Comparison of ENCODE assay signal across 12 mouse cellular contexts in genomic region chr13:99696559-99696890, GRCm38 (mm10).
DNase-seq lines count a peak whose midpoint lies in the region; ATAC-seq and TF ChIP-seq lines count a peak whose summit lies in the region.
"Had no signal": no experiment of that assay in that cellular context is flagged by ENCODE, and none has a peak within 500 bp of the region (broad histone marks: within the 10 kb centered on the region; RNA-seq: fewer than 3 reads in every experiment).

No protein-coding gene starts in this region.

- H3K9ac ChIP-seq in hindbrain, embryonic 15.5 days = no peak overlapping the region
- no peak overlapping the region for H3K9ac ChIP-seq in hindbrain, embryonic 11.5 days (ENCODE audit: low read depth, low read length)
- H3K9ac ChIP-seq in midbrain, embryonic 13.5 days (replicated peaks) = no peak overlapping the region
- no peak overlapping the region for H3K9ac ChIP-seq in midbrain, postnatal 0 days (replicated peaks; ENCODE audit: low read length, poor library complexity, severe bottlenecking)
- no peak overlapping the region for H3K9ac ChIP-seq in midbrain, embryonic 15.5 days
- H3K9ac ChIP-seq: limb, embryonic 12.5 days; neural tube, embryonic 15.5 days had no signal

- no peaks in the 10 kb centered on the region for H3K27me3 ChIP-seq in hindbrain, embryonic 15.5 days
- H3K27me3 ChIP-seq in hindbrain, embryonic 11.5 days (ENCODE audit: control insufficient read depth, insufficient read depth, low read length) = no peaks in the 10 kb centered on the region
- H3K27me3 ChIP-seq in midbrain, embryonic 13.5 days = no peaks in the 10 kb centered on the region
- no peaks in the 10 kb centered on the region for H3K27me3 ChIP-seq in midbrain, postnatal 0 days (ENCODE audit: insufficient read depth, low read length)
- H3K27me3 ChIP-seq in midbrain, embryonic 15.5 days (replicated peaks) = no peaks in the 10 kb centered on the region
- H3K27me3 ChIP-seq: limb, embryonic 12.5 days; neural tube, embryonic 15.5 days had no signal

- no peak for TF ChIP-seq CTCF in midbrain, postnatal 0 days (IDR thresholded peaks at IDR 0.05)

- WGBS in hindbrain, embryonic 15.5 days = 59% methylated on average over 3 of the region's 3 CpGs
- 63% methylated on average over 3 of the region's 3 CpGs for WGBS in hindbrain, embryonic 11.5 days
- WGBS in midbrain, embryonic 13.5 days = 41% methylated on average over 3 of the region's 3 CpGs
- 27% methylated on average over 3 of the region's 3 CpGs for WGBS in midbrain, postnatal 0 days
- WGBS in midbrain, embryonic 15.5 days = 42% methylated on average over 3 of the region's 3 CpGs

- no peaks in the 10 kb centered on the region for H3K36me3 ChIP-seq in hindbrain, embryonic 15.5 days
- no peaks in the 10 kb centered on the region for H3K36me3 ChIP-seq in hindbrain, embryonic 11.5 days (ENCODE audit: control insufficient read depth, insufficient read depth, low read length)
- no peaks in the 10 kb centered on the region for H3K36me3 ChIP-seq in midbrain, embryonic 13.5 days
- H3K36me3 ChIP-seq in midbrain, postnatal 0 days (ENCODE audit: insufficient read depth, low read length) = no peaks in the 10 kb centered on the region
- H3K36me3 ChIP-seq in midbrain, embryonic 15.5 days (replicated peaks) = no peaks in the 10 kb centered on the region
- H3K36me3 ChIP-seq: limb, embryonic 12.5 days; neural tube, embryonic 15.5 days had no signal

- no peaks in the 10 kb centered on the region for H3K9me3 ChIP-seq in hindbrain, embryonic 15.5 days
- H3K9me3 ChIP-seq in hindbrain, embryonic 11.5 days (ENCODE audit: control insufficient read depth, low read length) = no peaks in the 10 kb centered on the region
- H3K9me3 ChIP-seq in midbrain, embryonic 13.5 days = no peaks in the 10 kb centered on the region
- no peaks in the 10 kb centered on the region for H3K9me3 ChIP-seq in midbrain, postnatal 0 days (ENCODE audit: low read length)
- no peaks in the 10 kb centered on the region for H3K9me3 ChIP-seq in midbrain, embryonic 15.5 days
- H3K9me3 ChIP-seq: limb, embryonic 12.5 days; neural tube, embryonic 15.5 days had no signal

- H3K4me1 ChIP-seq in hindbrain, embryonic 15.5 days (replicated peaks) = 0 out of 2 replicates have a peak, but pooled peaks cover 9% of the 10 kb centered on the region
- no peaks in the 10 kb centered on the region for H3K4me1 ChIP-seq in hindbrain, embryonic 11.5 days (replicated peaks; ENCODE audit: control insufficient read depth, insufficient read depth, low read length)
- peaks cover 15% of the 10 kb centered on the region for H3K4me1 ChIP-seq in midbrain, embryonic 13.5 days (replicated peaks)
- no peaks in the 10 kb centered on the region for H3K4me1 ChIP-seq in midbrain, postnatal 0 days (ENCODE audit: insufficient read depth, low read length)
- H3K4me1 ChIP-seq in midbrain, embryonic 15.5 days = peaks cover 12% of the 10 kb centered on the region
- H3K4me1 ChIP-seq: limb, embryonic 12.5 days; neural tube, embryonic 15.5 days had no signal

- H3K4me2 ChIP-seq in hindbrain, embryonic 15.5 days = no peak overlapping the region
- no peak overlapping the region for H3K4me2 ChIP-seq in hindbrain, embryonic 11.5 days (replicated peaks; ENCODE audit: low read depth, low read length)
- no peak overlapping the region for H3K4me2 ChIP-seq in midbrain, embryonic 13.5 days (replicated peaks)
- H3K4me2 ChIP-seq in midbrain, postnatal 0 days (ENCODE audit: low read depth, low read length, poor library complexity, severe bottlenecking) = no peak overlapping the region
- no peak overlapping the region for H3K4me2 ChIP-seq in midbrain, embryonic 15.5 days
- H3K4me2 ChIP-seq: limb, embryonic 12.5 days; neural tube, embryonic 15.5 days had no signal

- 0 out of 2 replicates have a peak overlapping the region, but pooled peaks have one; percentile 52 for H3K27ac ChIP-seq in hindbrain, embryonic 15.5 days (replicated peaks)
- no peak overlapping the region for H3K27ac ChIP-seq in hindbrain, embryonic 11.5 days (ENCODE audit: low read depth, low read length)
- no peak overlapping the region; the same call in 1 of the 2 replicates for H3K27ac ChIP-seq in midbrain, embryonic 13.5 days
- no peak overlapping the region for H3K27ac ChIP-seq in midbrain, postnatal 0 days (ENCODE audit: low read depth, low read length)
- H3K27ac ChIP-seq in midbrain, embryonic 15.5 days = no peak overlapping the region
- H3K27ac ChIP-seq: limb, embryonic 12.5 days; neural tube, embryonic 15.5 days had no signal

- no peak overlapping the region for H3K4me3 ChIP-seq in hindbrain, embryonic 15.5 days
- H3K4me3 ChIP-seq in hindbrain, embryonic 11.5 days (ENCODE audit: low read depth, low read length) = no peak overlapping the region
- no peak overlapping the region for H3K4me3 ChIP-seq in midbrain, embryonic 13.5 days (replicated peaks)
- no peak overlapping the region for H3K4me3 ChIP-seq in midbrain, postnatal 0 days (ENCODE audit: low read depth, low read length)
- no peak overlapping the region for H3K4me3 ChIP-seq in midbrain, embryonic 15.5 days
- H3K4me3 ChIP-seq: limb, embryonic 12.5 days; neural tube, embryonic 15.5 days had no signal

- peak; percentile 21 for DNase-seq in adrenal gland, adult 8-10 months
- no peak for DNase-seq in adrenal gland, postnatal 10 days
- no peak for DNase-seq in hindbrain, embryonic 11.5 days (ENCODE audit: low spot score)
- no peak for DNase-seq in midbrain, postnatal 0 days (ENCODE audit: low spot score)
- DNase-seq in neural tube, embryonic 10.5 days (ENCODE audit: extremely low spot score, low spot score) = no peak
- DNase-seq: lung, adult 18-20 months; right cerebral cortex, postnatal 14 days had no signal

- no peak for ATAC-seq in hindbrain, embryonic 15.5 days (ENCODE audit: low FRiP score, low read depth)
- ATAC-seq in hindbrain, embryonic 11.5 days (ENCODE audit: low FRiP score) = no peak
- peak; percentile 43; the same call in 1 of the 2 replicates for ATAC-seq in midbrain, embryonic 13.5 days
- no peak for ATAC-seq in midbrain, postnatal 0 days (ENCODE audit: low FRiP score)
- ATAC-seq in midbrain, embryonic 15.5 days (replicated peaks) = peak; percentile 45

Comparison
In these comparisons a context has a peak if more than half of its experiments do, and no peak if none do; other contexts are left out.
1. ATAC-seq: peak in midbrain, embryonic 13.5 days (single experiment) and midbrain, embryonic 15.5 days (single experiment); none in hindbrain, embryonic 15.5 days (single experiment), hindbrain, embryonic 11.5 days (single experiment) and midbrain, postnatal 0 days (single experiment).